Mouse (Mus musculus) bone marrow macrophage, adult 2 months (primary cell): ENCODE measurements around the gene Pafah1b1. TPM values are rescaled to one million over a fixed set of nuclear protein-coding genes. Genes with fewer than 3 reads are reported as not detected.

Experiments used
- H3K27ac ChIP-seq: 2 replicates; pipeline ENCODE4 v1.5.1; 2012; ENCODE audit warnings: low read depth, low read length; ENCODE audit not compliant: insufficient read depth
- H3K4me1 ChIP-seq: 2 replicates; pipeline ENCODE4 v1.6.1; 2012; ENCODE audit warnings: low read length; ENCODE audit not compliant: control insufficient read depth, insufficient read depth
- H3K4me3 ChIP-seq: 2 replicates; pipeline ENCODE4 v1.5.1; 2012; ENCODE audit warnings: mild to moderate bottlenecking, low read length, moderate library complexity; ENCODE audit not compliant: insufficient read depth
- CTCF ChIP-seq: IDR thresholded peaks from 2 replicates; pipeline ENCODE4 v1.5.1; 2012; ENCODE audit warnings: low read depth, mild to moderate bottlenecking, low read length, moderate library complexity
- POLR2A ChIP-seq: IDR thresholded peaks from 2 replicates; pipeline ENCODE4 v1.6.1; 2012; ENCODE audit warnings: mild to moderate bottlenecking, low read depth, low read length, borderline replicate concordance
- polyA plus RNA-seq: library from polyadenylated mRNA; stranded (reverse); fragments of >200 nt; gene quantifications from 2 replicates; pipeline ENCODE4 v1.2.4, GENCODE M21; 2012; ENCODE audit not compliant: missing spikeins, insufficient read depth, insufficient read length

Pafah1b1 gene
- polyA plus RNA-seq, 1 experiment = 67.9 TPM

DNA sequence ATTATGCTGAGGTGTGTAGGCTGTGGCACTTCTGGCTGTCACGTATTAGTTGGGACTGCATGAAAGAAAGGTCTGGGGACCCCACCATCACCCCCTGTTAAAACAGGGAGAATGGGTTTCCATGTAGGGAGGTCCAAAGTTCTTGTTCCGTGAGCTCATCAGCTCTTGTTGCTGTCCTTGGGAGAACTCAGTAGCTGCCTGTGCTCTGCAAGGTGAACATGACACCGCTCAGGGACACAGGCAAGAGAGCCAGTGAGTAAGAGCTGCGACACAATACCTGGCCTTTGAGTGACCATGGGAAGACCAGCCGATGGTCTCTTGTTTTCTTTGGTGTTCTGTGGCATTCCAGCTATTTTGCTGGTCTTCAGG, 58.2 kb downstream of the Pafah1b1 start:
- no peak for TF ChIP-seq POLR2A
- TF ChIP-seq CTCF = no peak
- Histone ChIP-seq H3K4me3 (no peak overlapping the region), H3K27ac (no peak overlapping the region), H3K4me1 (peaks cover 28% of the 10 kb centered on the region)

DNA sequence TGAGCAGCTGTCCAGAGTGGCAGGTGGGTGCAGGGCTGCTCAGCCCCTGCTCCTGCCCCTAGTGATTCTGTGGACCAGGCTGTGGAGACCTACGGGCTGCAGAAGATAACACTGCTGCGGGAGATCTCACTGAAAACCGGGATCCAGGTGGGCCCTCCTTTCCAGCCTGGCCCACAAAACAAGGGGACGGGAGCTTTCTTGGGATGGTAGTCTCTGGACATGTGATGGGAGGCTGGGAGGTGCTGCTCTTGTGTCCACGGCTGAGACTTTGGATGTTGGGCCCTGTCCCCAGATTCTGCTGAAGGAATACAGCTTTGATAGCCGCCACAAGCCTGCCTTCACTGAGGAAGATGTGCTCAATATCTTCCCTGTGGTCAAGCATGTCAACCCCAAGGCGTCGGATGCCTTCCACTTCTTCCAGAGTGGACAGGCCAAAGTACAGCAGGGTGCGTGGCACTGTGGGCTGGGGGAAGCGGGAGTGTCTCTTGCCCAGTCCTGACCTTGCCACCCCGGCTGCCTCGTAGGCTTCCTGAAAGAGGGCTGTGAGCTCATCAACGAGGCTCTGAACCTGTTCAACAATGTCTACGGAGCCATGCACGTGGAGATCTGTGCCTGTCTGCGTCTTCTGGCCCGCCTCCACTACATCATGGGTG, 58.7 kb downstream of the Pafah1b1 start:
- TF ChIP-seq POLR2A = no peak
- no peak for TF ChIP-seq CTCF
- peaks cover 28% of the 10 kb centered on the region for H3K4me1 ChIP-seq
- no peak overlapping the region for H3K27ac ChIP-seq
- no peak overlapping the region for H3K4me3 ChIP-seq

DNA sequence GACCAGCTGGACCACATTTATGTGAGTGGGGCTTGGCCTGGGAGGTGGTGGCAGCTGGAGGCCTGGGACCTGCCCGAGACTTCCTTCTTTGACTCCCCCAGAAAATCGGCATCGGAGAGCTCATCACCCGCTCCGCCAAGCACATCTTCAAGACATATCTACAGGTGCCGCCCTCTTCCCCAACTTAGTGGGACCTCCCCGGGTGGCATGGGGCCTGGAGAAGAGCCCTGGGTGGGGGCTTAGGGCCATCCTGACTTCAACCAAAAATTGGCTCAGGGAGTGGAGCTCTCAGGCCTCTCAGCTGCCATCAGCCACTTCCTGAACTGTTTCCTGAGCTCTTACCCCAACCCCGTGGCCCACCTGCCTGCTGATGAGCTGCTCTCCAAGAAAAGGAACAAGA, 59.6 kb downstream of the Pafah1b1 start:
- Histone ChIP-seq H3K4me3 (no peak overlapping the region), H3K27ac (no peak overlapping the region), H3K4me1 (peaks cover 28% of the 10 kb centered on the region)
- TF ChIP-seq POLR2A = no peak

DNA sequence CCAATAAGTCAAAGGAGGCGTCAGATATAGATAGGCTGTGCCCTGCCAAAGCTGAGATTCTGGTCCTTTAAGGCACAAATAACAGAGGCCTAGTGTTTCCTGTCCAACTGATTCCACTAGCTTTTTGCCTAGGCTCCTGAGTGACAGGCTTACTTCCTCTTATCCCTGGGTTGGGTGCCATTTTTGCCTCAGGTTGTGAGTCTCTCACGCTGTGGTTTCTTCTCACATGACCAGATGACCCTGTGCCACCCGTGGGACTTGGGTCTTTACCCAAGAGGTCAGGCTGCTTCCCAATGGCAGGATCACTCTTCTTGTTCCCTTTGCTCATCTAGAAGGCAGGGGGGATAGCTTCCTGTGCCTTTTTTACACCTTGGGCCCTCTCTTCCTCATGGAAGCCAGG, 60.2 kb downstream of the Pafah1b1 start:
- TF ChIP-seq CTCF = no peak
- TF ChIP-seq POLR2A = no peak
- H3K4me3 ChIP-seq = no peak overlapping the region
- peaks cover 28% of the 10 kb centered on the region for H3K4me1 ChIP-seq
- H3K27ac ChIP-seq = peak overlapping the region; percentile 33

DNA sequence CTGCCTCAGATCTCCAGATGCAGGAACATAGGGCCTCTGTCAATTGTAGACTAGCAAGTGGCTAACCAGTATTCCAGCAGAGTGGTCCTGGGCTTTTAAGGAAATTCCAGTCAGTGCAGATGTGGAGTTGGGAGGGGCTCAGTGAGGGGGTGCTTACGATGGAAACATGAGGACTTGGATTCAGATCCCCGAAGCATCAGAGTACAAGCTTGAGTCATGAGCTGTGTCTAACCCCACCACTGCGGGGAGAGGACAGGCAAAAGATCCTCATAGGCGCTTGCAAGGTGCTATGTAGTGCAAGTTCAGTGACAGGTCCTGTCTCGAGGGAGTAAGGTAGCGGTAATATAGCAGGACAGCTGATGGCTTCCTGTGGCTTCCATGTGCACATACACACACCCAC, 62.2 kb downstream of the Pafah1b1 start:
- H3K27ac ChIP-seq = no peak overlapping the region
- TF ChIP-seq CTCF = no peak
- TF ChIP-seq POLR2A = no peak
- no peak overlapping the region for H3K4me3 ChIP-seq
- peaks cover 28% of the 10 kb centered on the region for H3K4me1 ChIP-seq

DNA sequence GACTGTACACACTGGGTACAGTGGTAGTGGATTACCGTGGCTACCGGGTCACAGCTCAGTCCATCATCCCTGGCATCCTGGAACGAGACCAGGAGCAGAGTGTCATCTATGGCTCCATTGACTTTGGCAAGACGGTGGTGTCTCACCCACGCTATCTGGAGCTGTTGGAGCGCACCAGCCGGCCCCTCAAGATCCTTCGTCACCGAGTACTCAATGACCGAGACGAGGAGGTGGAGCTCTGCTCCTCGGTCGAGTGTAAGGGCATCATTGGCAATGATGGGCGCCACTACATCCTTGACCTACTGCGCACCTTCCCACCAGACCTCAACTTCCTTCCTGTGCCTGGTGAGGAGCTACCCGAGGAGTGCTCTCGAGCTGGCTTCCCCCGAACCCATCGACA, 62.8 kb downstream of the Pafah1b1 start:
- TF ChIP-seq CTCF = no peak
- TF ChIP-seq POLR2A = no peak
- H3K4me1 ChIP-seq = peaks cover 28% of the 10 kb centered on the region
- H3K27ac ChIP-seq = no peak overlapping the region
- H3K4me3 ChIP-seq = no peak overlapping the region

DNA sequence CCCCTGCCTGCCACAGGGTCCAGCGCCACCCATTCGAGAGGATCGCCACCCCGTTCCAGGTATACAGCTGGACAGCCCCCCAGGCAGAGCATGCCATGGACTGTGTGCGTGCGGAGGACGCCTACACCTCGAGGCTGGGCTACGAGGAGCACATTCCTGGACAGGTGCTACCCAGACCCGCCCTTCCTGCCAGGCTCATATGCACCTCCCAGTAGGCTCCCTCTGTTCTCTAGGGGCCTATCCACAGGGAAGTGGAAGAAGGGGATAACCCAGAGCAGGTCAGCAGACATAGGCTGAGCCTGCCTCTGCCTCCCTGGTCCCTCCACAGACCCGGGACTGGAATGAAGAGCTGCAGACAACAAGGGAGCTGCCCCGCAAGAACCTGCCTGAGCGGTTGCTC, 64.1 kb downstream of the Pafah1b1 start:
- Histone ChIP-seq H3K27ac (no peak overlapping the region), H3K4me1 (peaks cover 33% of the 10 kb centered on the region), H3K4me3 (no peak overlapping the region)
- TF ChIP-seq CTCF (no peak), POLR2A (no peak)

DNA sequence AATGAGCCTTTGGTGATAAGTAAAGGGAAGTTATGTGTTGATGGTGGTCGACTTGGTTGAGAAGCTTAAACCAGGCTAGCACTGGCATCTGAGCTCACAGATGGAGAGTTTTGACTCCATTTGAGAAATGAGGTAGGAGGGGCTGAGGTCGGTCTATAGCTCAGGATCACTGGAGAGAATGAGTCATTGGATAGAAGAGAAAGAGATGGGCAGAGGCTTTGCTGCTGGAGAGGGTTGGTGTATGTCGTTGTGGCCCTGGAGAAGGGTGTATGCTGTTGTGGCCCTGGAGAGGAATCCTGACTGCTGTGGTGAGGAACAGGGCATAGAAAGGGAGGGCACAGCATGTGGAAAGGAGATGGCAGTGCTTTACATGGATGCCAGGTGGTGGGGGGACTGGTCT, 68.5 kb downstream of the Pafah1b1 start:
- no peak for TF ChIP-seq POLR2A
- TF ChIP-seq CTCF = no peak
- no peak overlapping the region for H3K27ac ChIP-seq
- H3K4me3 ChIP-seq = no peak overlapping the region
- H3K4me1 ChIP-seq = peaks cover 36% of the 10 kb centered on the region

DNA sequence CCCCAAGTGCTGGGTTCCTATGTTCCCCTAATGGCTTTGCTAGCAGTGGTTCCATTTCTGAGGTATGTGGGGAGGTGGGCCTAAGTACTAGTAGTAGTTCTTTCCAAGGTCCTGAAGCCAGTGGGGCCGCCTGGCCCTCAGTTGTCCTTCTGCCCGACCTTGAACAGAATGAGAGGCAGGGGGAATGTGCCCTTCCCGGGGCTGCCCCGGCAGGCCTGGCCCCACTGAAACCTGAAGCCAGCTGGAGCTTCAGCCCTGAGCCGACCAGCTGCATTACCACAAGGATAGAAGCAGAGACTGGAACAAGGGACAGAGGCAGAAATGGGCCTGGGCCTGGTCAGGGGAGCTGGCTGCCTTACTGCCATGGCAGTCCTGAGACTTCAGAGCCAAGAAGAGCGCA, 71.1 kb downstream of the Pafah1b1 start:
- TF ChIP-seq POLR2A (no peak), CTCF (no peak)
- Histone ChIP-seq H3K4me3 (no peak overlapping the region), H3K4me1 (peaks cover 45% of the 10 kb centered on the region), H3K27ac (no peak overlapping the region)

DNA sequence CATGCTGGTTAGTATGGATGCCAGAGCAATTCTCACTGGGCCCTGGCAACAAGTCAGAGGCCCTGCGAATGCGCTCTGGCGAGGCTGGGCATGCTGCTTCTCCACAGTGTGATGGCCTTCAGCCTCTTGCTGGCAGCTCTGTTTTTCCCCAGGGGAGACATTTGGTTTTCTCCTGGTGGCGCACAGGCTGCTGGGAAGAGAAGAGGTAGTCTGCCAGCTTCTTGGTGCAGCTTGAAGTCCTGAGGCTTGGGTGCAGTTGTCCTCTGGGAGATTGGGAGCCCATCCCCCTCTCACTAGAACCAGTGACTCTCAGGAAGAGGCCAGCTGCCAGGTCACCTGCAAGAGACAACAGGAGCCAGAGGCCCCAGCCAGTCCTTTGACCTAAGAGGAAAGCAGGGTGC, 71.7 kb downstream of the Pafah1b1 start:
- no peak overlapping the region for H3K27ac ChIP-seq

More for the DNA sequence above, 71.7 kb downstream of the Pafah1b1 start:
- Histone ChIP-seq H3K4me1 (peaks cover 48% of the 10 kb centered on the region), H3K4me3 (no peak overlapping the region)
- no peak for TF ChIP-seq CTCF
- TF ChIP-seq POLR2A = no peak
